In genomic region chr7:123398828-123399227, GRCm38 (mm10) we compare ENCODE assay signal across 9 mouse cellular contexts. TPM values are rescaled to one million over a fixed set of nuclear protein-coding genes. Genes with fewer than 3 reads are reported as not detected.
A peak's percentile ranks its signal among the peaks of the same experiment; 100 is the strongest.
DNase-seq lines count a peak whose midpoint lies in the region; ATAC-seq and TF ChIP-seq lines count a peak whose summit lies in the region.
"Had no signal": no experiment of that assay in that cellular context is flagged by ENCODE, and none has a peak within 500 bp of the region (broad histone marks: within the 10 kb centered on the region; RNA-seq: fewer than 3 reads in every experiment).

No protein-coding gene starts in this region.

- 0 out of 2 replicates have a peak, but pooled peaks have one; percentile 29 for ATAC-seq in heart, embryonic 12.5 days (ENCODE audit: insufficient number of reproducible peaks, low FRiP score)
- peak; percentile 63; the same call in 1 of the 2 replicates for ATAC-seq in lung, embryonic 14.5 days (ENCODE audit: insufficient read depth)

- H3K27me3 ChIP-seq in heart, adult 2 months (ENCODE audit: control insufficient read depth, insufficient read depth, low read length): no peaks in the 10 kb centered on the region
- no peaks in the 10 kb centered on the region for H3K27me3 ChIP-seq in heart, embryonic 12.5 days (replicated peaks)
- no peaks in the 10 kb centered on the region for H3K27me3 ChIP-seq in lung, embryonic 14.5 days (ENCODE audit: insufficient read depth, low read length)
- H3K27me3 ChIP-seq: limb, embryonic 13.5 days had no signal

- H3K79me2 ChIP-seq in heart, adult 2 months (replicated peaks; ENCODE audit: control insufficient read depth, insufficient read depth, low read length): no peaks in the 10 kb centered on the region

- H3K9me3 ChIP-seq in heart, embryonic 12.5 days (replicated peaks): no peaks in the 10 kb centered on the region
- no peaks in the 10 kb centered on the region for H3K9me3 ChIP-seq in lung, embryonic 14.5 days (ENCODE audit: low read depth, low read length)
- H3K9me3 ChIP-seq: limb, embryonic 13.5 days had no signal

- 17% methylated on average over 7 of the region's 7 CpGs for WGBS in heart, adult 2 months
- WGBS in heart, embryonic 12.5 days: 21% methylated on average over 7 of the region's 7 CpGs
- WGBS in lung, embryonic 14.5 days: 21% methylated on average over 7 of the region's 7 CpGs

- no peak overlapping the region for H3K4me2 ChIP-seq in heart, embryonic 12.5 days
- H3K4me2 ChIP-seq in lung, embryonic 14.5 days: no peak overlapping the region
- H3K4me2 ChIP-seq: limb, embryonic 13.5 days had no signal

- TF ChIP-seq CTCF in heart, adult 2 months (IDR thresholded peaks at IDR 0.05): peak; percentile 91
- TF ChIP-seq CTCF in lung, embryonic 14.5 days (IDR thresholded peaks at IDR 0.05; ENCODE audit: low read depth): peak; percentile 78

- no peak overlapping the region for H3K9ac ChIP-seq in heart, adult 2 months (ENCODE audit: low read depth, low read length)
- no peak overlapping the region for H3K9ac ChIP-seq in heart, embryonic 12.5 days
- H3K9ac ChIP-seq in lung, embryonic 14.5 days: no peak overlapping the region
- H3K9ac ChIP-seq: limb, embryonic 13.5 days had no signal

- peak; percentile 36 to 37 for DNase-seq in heart, adult 2 months
- DNase-seq in heart, postnatal 25 days (ENCODE audit: low spot score): no peak
- peak; percentile 53 for DNase-seq in adrenal gland, adult 2 months
- DNase-seq in embryo, embryonic 11 days: peak; percentile 87
- peak; percentile 75 for DNase-seq in kidney, postnatal 14 days
- peak; percentile 92 for DNase-seq in lung, embryonic 14.5 days
- DNase-seq in right cerebral cortex, postnatal 36 days (ENCODE audit: low spot score in 2 of 2): peak; percentile 14 to 17

- H3K4me1 ChIP-seq in heart, adult 2 months (ENCODE audit: control insufficient read depth, insufficient read depth, low read length): no peaks in the 10 kb centered on the region
- H3K4me1 ChIP-seq in heart, embryonic 12.5 days (replicated peaks): peaks cover 10% of the 10 kb centered on the region
- H3K4me1 ChIP-seq in lung, embryonic 14.5 days (ENCODE audit: insufficient read depth): no peaks in the 10 kb centered on the region
- H3K4me1 ChIP-seq: limb, embryonic 13.5 days had no signal

- H3K36me3 ChIP-seq in heart, adult 2 months (ENCODE audit: control insufficient read depth, insufficient read depth, low read length): no peaks in the 10 kb centered on the region
- H3K36me3 ChIP-seq in heart, embryonic 12.5 days: peaks cover 20% of the 10 kb centered on the region
- H3K36me3 ChIP-seq in lung, embryonic 14.5 days (ENCODE audit: insufficient read depth): 0 out of 2 replicates have a peak, but pooled peaks cover 11% of the 10 kb centered on the region

- no peak for TF ChIP-seq EP300 in heart, adult 2 months (IDR thresholded peaks at IDR 0.05; ENCODE audit: insufficient read depth, low read depth, low read length)

- H3K4me3 ChIP-seq in heart, adult 2 months: no peak overlapping the region
- H3K4me3 ChIP-seq in heart, embryonic 12.5 days: no peak overlapping the region
- no peak overlapping the region for H3K4me3 ChIP-seq in lung, embryonic 14.5 days (ENCODE audit: low read depth, low read length)
- H3K4me3 ChIP-seq: limb, embryonic 13.5 days had no signal

- no peak overlapping the region for H3K27ac ChIP-seq in heart, adult 2 months
- H3K27ac ChIP-seq in heart, embryonic 12.5 days (ENCODE audit: poor library complexity, severe bottlenecking): no peak overlapping the region
- no peak overlapping the region for H3K27ac ChIP-seq in lung, embryonic 14.5 days (ENCODE audit: low read depth)
- H3K27ac ChIP-seq: limb, embryonic 13.5 days had no signal

- intact Hi-C loops in heart, adult 2 months (cut with DNase I): loop anchor here (1.0 to 5.0 kb wide), 2 partner anchors 66 to 192 kb away; no protein-coding TSS in a partner anchor
- intact Hi-C loops in heart, postnatal 25 days (cut with DNase I): loop anchor here (1.0 kb wide), 1 partner anchor 66 kb away; no protein-coding TSS in a partner anchor

- TF ChIP-seq POLR2A in heart, adult 2 months (IDR thresholded peaks at IDR 0.05; ENCODE audit: insufficient read depth, low read depth, low read length): no peak

RNA-seq across cellular contexts. Expression of gene Arhgap17, which starts 29.1 kb away (rescaled TPM):
- 10 to 100 TPM; 14.6 to 17.0 TPM for total RNA-seq in heart, adult 2 months (2021)
- polyA plus RNA-seq in heart, adult 2 months (2012; rRNA removed): 10.0 and 13.8 TPM in 2 replicates
- total RNA-seq in heart, postnatal 25 days (2021): 10 to 100 TPM; 16.7 to 20.2 TPM
- total RNA-seq in adrenal gland, adult 2 months (2021): 10 to 100 TPM; 52.9 to 58.3 TPM
- polyA plus RNA-seq in adrenal gland, adult 2 months (2012; rRNA removed): 54.8 and 62.0 TPM in 2 replicates
- polyA plus RNA-seq in heart, embryonic 12.5 days (2016; fragmentation: Nextera tagmentation; extraction: Ambion mirVana): 23.0 and 25.4 TPM in 2 replicates
- polyA plus RNA-seq in lung, embryonic 14.5 days (2014; fragmentation: Nextera tagmentation; extraction: Ambion mirVana): 26.1 and 27.1 TPM in 2 replicates

RNA-seq across cellular contexts. Expression of gene Lcmt1, which starts 29.2 kb away (rescaled TPM):
- 10 to 100 TPM; 21.7 to 22.0 TPM for total RNA-seq in heart, adult 2 months (2021)
- 18.5 and 22.2 TPM in 2 replicates for polyA plus RNA-seq in heart, adult 2 months (2012; rRNA removed)
- 10 to 100 TPM; 20.0 to 21.9 TPM for total RNA-seq in heart, postnatal 25 days (2021)
- total RNA-seq in adrenal gland, adult 2 months (2021): 10 to 100 TPM; 24.0 to 28.3 TPM
- polyA plus RNA-seq in adrenal gland, adult 2 months (2012; rRNA removed): 15.9 and 16.5 TPM in 2 replicates
- polyA plus RNA-seq in heart, embryonic 12.5 days (2016; fragmentation: Nextera tagmentation; extraction: Ambion mirVana): 37.5 and 38.5 TPM in 2 replicates
- 43.9 and 46.8 TPM in 2 replicates for polyA plus RNA-seq in lung, embryonic 14.5 days (2014; fragmentation: Nextera tagmentation; extraction: Ambion mirVana)
